ENCODE assay signal across 7 mouse cellular contexts in genomic region chr2:44979042-44979721, GRCm38 (mm10). TPM values are rescaled to one million over a fixed set of nuclear protein-coding genes. Genes with fewer than 3 reads are reported as not detected.
DNase-seq lines count a peak whose midpoint lies in the region; ATAC-seq lines count a peak whose summit lies in the region.

No protein-coding gene starts in this region.

- DNase-seq in lung, postnatal 10 days = peak; percentile 60
- DNase-seq in lung, adult 18-20 months = no peak
- peak; percentile 20 to 55 for DNase-seq in lung, postnatal 4 days
- DNase-seq in adrenal gland, adult 2 months = no peak

- peak overlapping the region; percentile 28 for H3K4me3 ChIP-seq in forebrain, embryonic 12.5 days (replicated peaks)
- peak overlapping the region; percentile 17; the same call in 1 of the 2 replicates for H3K4me3 ChIP-seq in intestine, embryonic 15.5 days (replicated peaks)
- H3K4me3 ChIP-seq in stomach, embryonic 15.5 days (replicated peaks) = peak overlapping the region; percentile 23

- H3K4me2 ChIP-seq in forebrain, embryonic 12.5 days = peak overlapping the region; percentile 56
- H3K4me2 ChIP-seq in intestine, embryonic 15.5 days (replicated peaks) = peak overlapping the region; percentile 55
- H3K4me2 ChIP-seq in stomach, embryonic 15.5 days = peak overlapping the region; percentile 58

- H3K4me1 ChIP-seq in forebrain, embryonic 12.5 days = peaks cover 15% of the 10 kb centered on the region
- H3K4me1 ChIP-seq in intestine, embryonic 15.5 days (replicated peaks) = peaks cover 4% of the 10 kb centered on the region; the same call in 1 of the 2 replicates
- H3K4me1 ChIP-seq in stomach, embryonic 15.5 days = peaks cover 18% of the 10 kb centered on the region

- no peak overlapping the region; the same call in 1 of the 2 replicates for H3K9ac ChIP-seq in forebrain, embryonic 12.5 days
- H3K9ac ChIP-seq in intestine, embryonic 15.5 days = no peak overlapping the region
- no peak overlapping the region for H3K9ac ChIP-seq in stomach, embryonic 15.5 days

- no peaks in the 10 kb centered on the region for H3K9me3 ChIP-seq in forebrain, embryonic 12.5 days
- H3K9me3 ChIP-seq in intestine, embryonic 15.5 days = no peaks in the 10 kb centered on the region
- no peaks in the 10 kb centered on the region for H3K9me3 ChIP-seq in stomach, embryonic 15.5 days

- H3K27ac ChIP-seq in forebrain, embryonic 12.5 days = no peak overlapping the region
- H3K27ac ChIP-seq in intestine, embryonic 15.5 days = no peak overlapping the region
- 0 out of 2 replicates have a peak overlapping the region, but pooled peaks have one; percentile 1 for H3K27ac ChIP-seq in stomach, embryonic 15.5 days

- WGBS in forebrain, embryonic 12.5 days = 4% methylated on average over 18 of the region's 18 CpGs
- 5% methylated on average over 18 of the region's 18 CpGs for WGBS in intestine, embryonic 15.5 days
- WGBS in stomach, embryonic 15.5 days = 5% methylated on average over 18 of the region's 18 CpGs

- peak; percentile 45; the same call in 1 of the 2 replicates for ATAC-seq in forebrain, embryonic 12.5 days (ENCODE audit: low FRiP score)
- no peak for ATAC-seq in intestine, embryonic 15.5 days
- ATAC-seq in stomach, embryonic 15.5 days (ENCODE audit: insufficient read depth, low FRiP score, low read depth) = no peak; the same call in 1 of the 2 replicates

- H3K36me3 ChIP-seq in forebrain, embryonic 12.5 days (replicated peaks) = no peaks in the 10 kb centered on the region
- no peaks in the 10 kb centered on the region for H3K36me3 ChIP-seq in intestine, embryonic 15.5 days
- no peaks in the 10 kb centered on the region for H3K36me3 ChIP-seq in stomach, embryonic 15.5 days

- 0 out of 2 replicates have a peak, but pooled peaks cover 3% of the 10 kb centered on the region for H3K27me3 ChIP-seq in forebrain, embryonic 12.5 days
- no peaks in the 10 kb centered on the region for H3K27me3 ChIP-seq in intestine, embryonic 15.5 days (replicated peaks)
- H3K27me3 ChIP-seq in stomach, embryonic 15.5 days (replicated peaks) = no peaks in the 10 kb centered on the region

RNA-seq across cellular contexts. Expression of gene Gtdc1, which starts 51.7 kb away (rescaled TPM):
- polyA plus RNA-seq in forebrain, embryonic 12.5 days (2016; fragmentation: Nextera tagmentation; extraction: Ambion mirVana) = 18.6 and 19.2 TPM in 2 replicates
- polyA plus RNA-seq in intestine, embryonic 15.5 days (2015; fragmentation: Nextera tagmentation; extraction: Ambion mirVana) = 8.8 and 10.2 TPM in 2 replicates
- polyA plus RNA-seq in stomach, embryonic 15.5 days (2015; fragmentation: Nextera tagmentation; extraction: Ambion mirVana) = 12.6 and 13.1 TPM in 2 replicates
- total RNA-seq in adrenal gland, adult 2 months (2021) = 10 to 100 TPM; 12.0 to 12.5 TPM
- polyA plus RNA-seq in adrenal gland, adult 2 months (2012; rRNA removed) = 0.78 and 1.0 TPM in 2 replicates

Comparison
In these comparisons a context has a peak if more than half of its experiments do, and no peak if none do; other contexts are left out.
1. DNase-seq: peak in lung, postnatal 10 days (single experiment) and lung, postnatal 4 days (2 of 2); none in lung, adult 18-20 months (0 of 2) and adrenal gland, adult 2 months (single experiment).
2. Peak in every context shown above with its lines, with median percentiles within 50 percentile points of each other: H3K4me2 ChIP-seq and H3K4me3 ChIP-seq.